Mouse (Mus musculus) forebrain, embryonic 16.5 days (tissue): ENCODE results near the gene Blvra. TPM values are rescaled to one million over a fixed set of nuclear protein-coding genes. Genes with fewer than 3 reads are reported as not detected.
"Not testable (repeated sequence)": the region's sequence is repeated elsewhere in the genome, so short reads cannot be mapped to it uniquely, and the experiment has no call there.

Experiments used
- ATAC-seq: fragments of 200-750 bp; cut with Nextera tagmentation; 2 replicates; pipeline ENCODE4 v1.8.0; 2017; ENCODE audit warnings: mild to moderate bottlenecking, moderate library complexity
- H3K27ac ChIP-seq: fragments of 300-500 bp; sonication (generic); 2 replicates; pipeline ENCODE4 v1.5.1; 2014; ENCODE audit warnings: low read length, control low read depth
- H3K27me3 ChIP-seq: fragments of 300-500 bp; sonication (generic); replicated peaks from 2 replicates; pipeline ENCODE4 v1.6.1; 2014; ENCODE audit warnings: low read length; ENCODE audit not compliant: control insufficient read depth, insufficient read depth
- H3K36me3 ChIP-seq: fragments of 300-500 bp; sonication (generic); 2 replicates; pipeline ENCODE4 v1.6.1; 2014; ENCODE audit not compliant: control insufficient read depth, insufficient read depth
- H3K4me1 ChIP-seq: fragments of 300-500 bp; sonication (generic); replicated peaks from 2 replicates; pipeline ENCODE4 v1.6.1; 2014; ENCODE audit warnings: low read length; ENCODE audit not compliant: control insufficient read depth, insufficient read depth
- H3K4me2 ChIP-seq: fragments of 300-500 bp; sonication (generic); 2 replicates; pipeline ENCODE4 v1.6.1; 2014; ENCODE audit warnings: mild to moderate bottlenecking, low read length, control low read depth
- H3K4me3 ChIP-seq: fragments of 300-500 bp; sonication (generic); replicated peaks from 2 replicates; pipeline ENCODE4 v1.5.1; 2014; ENCODE audit warnings: mild to moderate bottlenecking, low read length, control low read depth
- H3K9ac ChIP-seq: fragments of 300-500 bp; sonication (generic); replicated peaks from 2 replicates; pipeline ENCODE4 v1.6.1; 2014; ENCODE audit warnings: low read depth, low read length, control low read depth
- H3K9me3 ChIP-seq: fragments of 300-500 bp; sonication (generic); 2 replicates; pipeline ENCODE4 v1.6.1; 2016; ENCODE audit warnings: low read length; ENCODE audit not compliant: control insufficient read depth
- WGBS: fragments of 180-500 bp; shearing (Covaris S2); extraction: QIAGEN DNeasy Blood & Tissue Kit; methylation state at CpG from one replicate; pipeline ENCODE4 v1.1.7; 2014; 5-methylcytosine and 5-hydroxymethylcytosine counted together
- polyA plus RNA-seq: library from polyadenylated mRNA; unstranded; fragments of >200 nt; fragmentation: Nextera tagmentation; extraction: Ambion mirVana; gene quantifications from 2 replicates; pipeline ENCODE4 v1.2.1, GENCODE M21; 2015

Gene Blvra
- polyA plus RNA-seq, 1 experiment from 2014 or later, result 31.0 TPM

GRCm38 (mm10) chr2:127079066-127079465 lies 8.6 kb downstream of the Blvra start:
- not testable (repeated sequence) for H3K9ac ChIP-seq, H3K27ac ChIP-seq, H3K27me3 ChIP-seq, H3K36me3 ChIP-seq, H3K4me2 ChIP-seq, H3K4me1 ChIP-seq, H3K9me3 ChIP-seq, H3K4me3 ChIP-seq, ATAC-seq
- WGBS, result 78% methylated on average over 2 of the region's 2 CpGs

- no peak for ATAC-seq
- 92% methylated on average over 11 of the region's 11 CpGs for WGBS
These were observed 9.6 kb downstream of the Blvra start for GRCm38 (mm10) chr2:127079881-127080590.

GRCm38 (mm10) chr2:127080591-127081218 lies 10.2 kb downstream of the Blvra start:
- Histone ChIP-seq H3K4me3 (no peak overlapping the region), H3K27me3 (no peaks in the 10 kb centered on the region), H3K27ac (no peak overlapping the region), H3K9ac (no peak overlapping the region), H3K4me1 (no peaks in the 10 kb centered on the region), H3K9me3 (no peaks in the 10 kb centered on the region), H3K4me2 (no peak overlapping the region), H3K36me3 (no peaks in the 10 kb centered on the region)
- ATAC-seq, result no peak
- 90% methylated on average over 11 of the region's 11 CpGs for WGBS

More at GRCm38 (mm10) chr2:127079881-127080590, 9.6 kb downstream of the Blvra start:
- H3K4me2 ChIP-seq, result no peak overlapping the region
- no peaks in the 10 kb centered on the region for H3K36me3 ChIP-seq
- no peak overlapping the region for H3K27ac ChIP-seq
- no peaks in the 10 kb centered on the region for H3K4me1 ChIP-seq
- no peaks in the 10 kb centered on the region for H3K27me3 ChIP-seq
- no peaks in the 10 kb centered on the region for H3K9me3 ChIP-seq
- H3K4me3 ChIP-seq, result no peak overlapping the region
- no peak overlapping the region for H3K9ac ChIP-seq

- no peak overlapping the region for H3K4me2 ChIP-seq
- H3K36me3 ChIP-seq, result 0 out of 2 replicates have a peak, but pooled peaks cover 2% of the 10 kb centered on the region
- H3K27ac ChIP-seq, result no peak overlapping the region
- no peak overlapping the region for H3K9ac ChIP-seq
- no peak overlapping the region for H3K4me3 ChIP-seq
- no peaks in the 10 kb centered on the region for H3K4me1 ChIP-seq
- no peaks in the 10 kb centered on the region for H3K9me3 ChIP-seq
- 90% methylated on average over 5 of the region's 5 CpGs for whole genome bisulfite sequencing
- no peaks in the 10 kb centered on the region for H3K27me3 ChIP-seq
- no peak for ATAC-seq
These were observed 15.8 kb downstream of the Blvra start for GRCm38 (mm10) chr2:127086235-127086634.

- not testable (repeated sequence) for H3K4me3 ChIP-seq, H3K9ac ChIP-seq, H3K27ac ChIP-seq, H3K4me1 ChIP-seq, ATAC-seq, H3K9me3 ChIP-seq, H3K36me3 ChIP-seq, H3K27me3 ChIP-seq, H3K4me2 ChIP-seq
These were observed 19.7 kb downstream of the Blvra start for GRCm38 (mm10) chr2:127090151-127090550.

GRCm38 (mm10) chr2:127092000-127092399 lies 21.5 kb downstream of the Blvra start:
- ATAC-seq, result no peak

GRCm38 (mm10) chr2:127108986-127109385 lies 38.5 kb downstream of the Blvra start:
- no peak for ATAC-seq
- H3K27ac ChIP-seq, result no peak overlapping the region
- no peaks in the 10 kb centered on the region for H3K4me1 ChIP-seq
- H3K4me3 ChIP-seq, result no peak overlapping the region
- H3K9me3 ChIP-seq, result no peaks in the 10 kb centered on the region
- no peak overlapping the region for H3K4me2 ChIP-seq
- no peaks in the 10 kb centered on the region for H3K27me3 ChIP-seq
- H3K36me3 ChIP-seq, result peaks cover 3% of the 10 kb centered on the region
- no peak overlapping the region for H3K9ac ChIP-seq
- 92% methylated on average over 4 of the region's 4 CpGs for WGBS

More at GRCm38 (mm10) chr2:127092000-127092399, 21.5 kb downstream of the Blvra start:
- Histone ChIP-seq H3K9ac (no peak overlapping the region), H3K4me3 (no peak overlapping the region), H3K36me3 (0 out of 2 replicates have a peak, but pooled peaks cover under 1% of the 10 kb centered on the region), H3K4me2 (no peak overlapping the region), H3K27ac (no peak overlapping the region), H3K27me3 (no peaks in the 10 kb centered on the region), H3K9me3 (no peaks in the 10 kb centered on the region), H3K4me1 (no peaks in the 10 kb centered on the region)
- 77% methylated on average over 8 of the region's 8 CpGs for WGBS

- peaks cover 2% of the 10 kb centered on the region for H3K36me3 ChIP-seq
- no peaks in the 10 kb centered on the region for H3K4me1 ChIP-seq
- no peaks in the 10 kb centered on the region for H3K9me3 ChIP-seq
- H3K9ac ChIP-seq, result no peak overlapping the region
- ATAC-seq, result no peak
- no peak overlapping the region for H3K27ac ChIP-seq
- H3K4me3 ChIP-seq, result no peak overlapping the region
- 91% methylated on average over 8 of the region's 8 CpGs for WGBS
- no peaks in the 10 kb centered on the region for H3K27me3 ChIP-seq
- no peak overlapping the region for H3K4me2 ChIP-seq
These were observed 51.2 kb downstream of the Blvra start for GRCm38 (mm10) chr2:127121591-127122235.

GRCm38 (mm10) chr2:127128926-127129325 lies 58.5 kb downstream of the Blvra start:
- no peak overlapping the region for H3K4me2 ChIP-seq
- H3K9ac ChIP-seq, result no peak overlapping the region
- no peak for ATAC-seq
- WGBS, result 84% methylated on average over 5 of the region's 5 CpGs
- H3K9me3 ChIP-seq, result no peaks in the 10 kb centered on the region
- H3K36me3 ChIP-seq, result 0 out of 2 replicates have a peak, but pooled peaks cover 2% of the 10 kb centered on the region
- no peak overlapping the region for H3K27ac ChIP-seq
- no peaks in the 10 kb centered on the region for H3K27me3 ChIP-seq
- H3K4me3 ChIP-seq, result no peak overlapping the region
- H3K4me1 ChIP-seq, result peaks cover 14% of the 10 kb centered on the region
